Mouse (Mus musculus) ES-CJ7 (cell line): Measurements from ENCODE around the gene Hmox2.

Experiments
- DNase-seq: peaks from one replicate; pipeline ENCODE4 v3.0.0; 2011; ENCODE audit warnings: low read depth, low spot score

Hmox2 gene

DNA sequence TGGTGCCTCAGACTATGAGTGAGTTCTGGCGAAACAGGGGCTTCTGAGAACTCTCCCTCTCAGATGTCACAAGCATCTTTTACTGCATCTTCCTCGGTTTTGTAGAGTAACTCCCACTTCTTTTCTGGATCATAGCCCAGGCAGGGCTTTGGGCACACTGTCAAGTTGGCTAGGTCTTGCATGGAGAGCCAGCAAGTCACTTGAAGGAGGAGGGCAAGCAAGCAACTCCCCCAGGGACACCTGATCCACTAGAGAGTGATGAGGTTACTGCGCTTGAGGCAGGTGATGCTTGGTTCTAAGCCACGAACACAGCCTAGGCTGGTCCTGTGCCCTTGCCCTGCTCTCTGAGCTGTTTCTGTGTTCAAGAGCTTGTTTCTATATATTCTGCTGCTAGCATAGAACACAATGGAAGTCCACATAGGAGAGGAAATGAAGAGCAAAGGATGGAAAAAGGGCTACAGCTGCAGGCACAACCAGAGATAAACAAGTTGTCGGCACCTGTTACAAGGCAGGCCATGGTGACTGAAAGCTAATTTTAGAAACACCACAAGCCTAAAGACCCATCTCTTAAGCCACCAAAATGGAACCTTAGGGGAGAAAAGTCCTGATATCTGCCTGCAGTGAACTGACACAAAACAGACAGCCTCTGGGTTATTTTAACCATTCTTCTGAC is 55.5 kb downstream of the Hmox2 start:
- DNase-seq, result no peak

DNA sequence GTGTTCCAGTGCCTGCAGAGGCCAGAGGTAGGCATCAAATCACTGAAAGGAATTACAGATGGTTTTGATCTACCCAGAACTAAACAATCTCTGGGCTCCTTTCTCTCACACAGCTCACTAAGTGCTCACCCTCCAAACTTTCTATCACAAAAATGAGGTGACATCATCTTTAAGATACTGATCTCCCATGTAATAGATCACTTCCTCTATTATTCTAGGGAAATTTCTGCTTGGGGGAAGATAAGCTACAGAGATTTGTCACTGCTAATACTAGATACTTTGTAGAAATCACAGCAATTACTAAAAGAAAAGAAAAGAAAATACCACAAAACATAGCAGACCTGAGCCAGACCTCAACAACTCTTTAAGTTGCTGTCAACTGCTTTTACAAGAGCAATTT is 56.4 kb downstream of the Hmox2 start:
- DNase-seq, result no peak

DNA sequence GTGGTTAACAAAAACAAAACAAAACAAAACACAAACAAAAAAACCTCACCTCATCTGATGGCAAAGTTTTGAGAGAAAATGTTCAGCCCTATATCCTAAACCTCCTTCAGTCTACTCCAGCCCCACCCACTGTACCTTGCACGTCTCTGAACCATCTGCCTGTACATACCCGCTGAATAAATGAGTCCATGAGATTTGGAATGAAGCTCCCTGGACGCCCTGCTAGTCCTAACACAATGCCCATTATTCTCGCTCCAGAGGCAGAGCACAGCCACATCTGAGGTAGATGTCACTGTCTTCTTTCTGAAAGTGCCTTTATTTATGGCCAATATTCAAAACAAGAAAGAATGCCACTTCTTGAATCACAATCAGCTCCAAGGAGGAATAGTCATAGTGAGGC is 59.5 kb downstream of the Hmox2 start:
- DNase-seq, result no peak

DNA sequence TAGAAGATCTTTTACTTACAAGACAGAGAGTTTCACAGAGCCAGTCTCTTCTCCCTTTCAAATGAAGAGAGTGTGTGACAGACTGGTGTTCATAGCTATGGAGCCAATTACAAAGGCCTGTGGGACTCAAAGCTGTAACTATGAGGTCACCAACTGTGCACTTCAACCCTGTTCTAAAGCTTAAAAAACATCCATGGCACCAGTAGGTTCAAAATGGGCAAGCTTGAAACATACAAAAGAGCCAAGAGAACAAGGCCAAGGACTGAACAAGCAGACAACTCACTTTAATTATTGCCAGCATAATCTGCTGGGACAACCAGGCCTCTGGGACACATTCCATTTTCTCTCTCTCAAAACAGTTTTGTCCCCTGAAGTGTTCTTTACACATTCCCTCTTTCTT is 62.0 kb downstream of the Hmox2 start:
- no peak for DNase-seq

DNA sequence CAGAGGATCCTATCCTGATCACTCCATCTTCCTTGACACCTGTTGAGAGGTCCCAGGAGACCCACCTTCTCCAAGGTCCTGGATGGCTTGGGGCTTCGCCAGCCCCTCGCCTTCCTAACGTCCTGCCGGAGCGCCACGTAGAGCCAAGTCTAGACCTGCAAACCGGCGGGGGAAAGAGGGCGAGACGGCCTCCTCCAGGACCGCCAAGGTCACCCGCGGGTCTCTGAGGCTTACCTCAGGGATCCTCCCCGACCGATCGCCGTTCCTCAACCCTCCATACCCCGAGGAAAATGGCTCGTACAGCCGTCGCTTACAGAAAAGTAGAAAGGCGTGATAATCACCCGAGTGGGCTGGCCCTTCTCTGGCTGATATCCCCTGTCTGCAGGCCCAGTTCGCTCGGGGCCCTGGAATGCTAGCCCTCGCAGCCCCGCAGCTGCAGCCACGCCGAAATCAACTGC is 63.2 kb downstream of the Hmox2 start:
- DNase-seq, result peak; percentile 25

DNA sequence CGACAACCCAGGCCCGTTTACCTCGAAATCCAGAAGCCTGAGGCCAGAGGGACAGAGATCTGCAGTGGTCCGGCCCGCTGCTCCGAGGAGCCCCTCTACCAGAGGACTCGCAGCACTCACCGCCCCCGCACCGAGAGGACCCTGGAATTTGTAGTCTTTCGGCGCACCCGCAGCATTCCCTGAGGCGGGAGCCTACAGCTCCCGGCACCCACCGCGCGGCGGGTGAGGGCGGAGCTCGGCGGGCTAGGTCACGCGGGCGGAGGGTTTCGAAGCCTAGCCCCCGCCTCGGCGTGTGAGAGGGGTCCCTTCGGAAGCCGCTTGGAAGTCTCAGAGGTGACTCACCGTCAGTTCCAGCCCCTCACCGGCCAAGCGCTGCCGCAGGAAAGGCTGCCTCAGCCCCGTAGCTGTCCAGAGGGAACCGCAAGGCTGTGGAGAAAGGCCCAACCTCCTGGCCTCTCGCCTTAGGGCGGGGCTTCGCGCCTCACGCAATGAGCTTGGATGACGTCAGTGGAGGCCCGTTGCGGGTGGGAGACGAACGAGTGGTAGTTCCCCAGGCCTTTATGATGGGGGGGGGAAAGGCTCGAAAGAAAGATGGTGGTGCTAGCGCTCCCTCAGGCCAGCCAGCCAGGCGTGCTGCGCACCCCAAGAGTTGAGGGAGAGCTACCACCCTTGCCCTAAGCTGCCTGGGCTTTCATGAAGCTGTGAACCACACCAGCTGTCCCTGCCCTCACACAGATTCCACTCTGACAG is 63.8 kb downstream of the Hmox2 start, which contains the start of gene Cdip1:
TSS of gene Cdip1 (minus strand) at position 483 of the 750 bp plus-strand sequence.
- DNase-seq, result peak; percentile 87

DNA sequence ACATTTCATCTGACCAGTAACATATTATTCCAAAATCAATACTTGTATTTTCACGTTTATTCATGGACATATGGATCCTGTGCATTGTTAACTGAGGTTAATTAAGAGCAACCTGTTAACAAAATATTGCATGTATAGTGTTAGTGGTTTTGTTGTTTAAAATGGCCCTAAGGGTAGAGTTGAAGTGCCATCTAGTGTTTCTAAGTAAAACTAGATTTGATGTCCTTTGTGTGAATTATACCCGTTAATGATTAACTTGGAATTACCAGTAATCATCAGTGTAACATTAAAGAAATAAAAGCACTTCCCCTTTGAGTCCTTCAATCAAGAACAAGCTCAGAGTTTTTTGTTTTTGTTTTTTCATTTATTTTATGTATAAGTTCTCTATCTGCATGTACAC is 65.2 kb downstream of the Hmox2 start:
- DNase-seq, result no peak

DNA sequence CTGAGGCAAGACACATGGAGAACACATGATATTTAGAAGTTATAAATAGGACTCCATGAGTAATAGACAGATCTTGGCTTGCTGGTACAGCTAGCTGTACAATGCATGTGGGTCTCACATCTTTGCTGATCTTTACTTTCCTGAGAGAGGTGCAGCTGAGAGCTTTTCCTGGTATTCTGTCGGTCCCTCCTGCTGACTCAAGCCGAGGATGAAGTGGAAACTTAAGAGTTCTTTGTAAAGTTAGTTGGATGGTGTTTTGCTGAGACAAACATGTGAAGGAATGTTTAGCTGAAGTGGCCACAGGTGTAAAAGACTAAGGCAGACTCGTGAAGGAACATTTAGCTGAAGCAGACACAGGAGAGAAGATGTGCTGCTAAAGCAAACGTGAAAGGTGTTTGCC is 70.5 kb downstream of the Hmox2 start:
- DNase-seq, result no peak
